ENCODE assay signal across 8 mouse cellular contexts in the genomic region with DNA sequence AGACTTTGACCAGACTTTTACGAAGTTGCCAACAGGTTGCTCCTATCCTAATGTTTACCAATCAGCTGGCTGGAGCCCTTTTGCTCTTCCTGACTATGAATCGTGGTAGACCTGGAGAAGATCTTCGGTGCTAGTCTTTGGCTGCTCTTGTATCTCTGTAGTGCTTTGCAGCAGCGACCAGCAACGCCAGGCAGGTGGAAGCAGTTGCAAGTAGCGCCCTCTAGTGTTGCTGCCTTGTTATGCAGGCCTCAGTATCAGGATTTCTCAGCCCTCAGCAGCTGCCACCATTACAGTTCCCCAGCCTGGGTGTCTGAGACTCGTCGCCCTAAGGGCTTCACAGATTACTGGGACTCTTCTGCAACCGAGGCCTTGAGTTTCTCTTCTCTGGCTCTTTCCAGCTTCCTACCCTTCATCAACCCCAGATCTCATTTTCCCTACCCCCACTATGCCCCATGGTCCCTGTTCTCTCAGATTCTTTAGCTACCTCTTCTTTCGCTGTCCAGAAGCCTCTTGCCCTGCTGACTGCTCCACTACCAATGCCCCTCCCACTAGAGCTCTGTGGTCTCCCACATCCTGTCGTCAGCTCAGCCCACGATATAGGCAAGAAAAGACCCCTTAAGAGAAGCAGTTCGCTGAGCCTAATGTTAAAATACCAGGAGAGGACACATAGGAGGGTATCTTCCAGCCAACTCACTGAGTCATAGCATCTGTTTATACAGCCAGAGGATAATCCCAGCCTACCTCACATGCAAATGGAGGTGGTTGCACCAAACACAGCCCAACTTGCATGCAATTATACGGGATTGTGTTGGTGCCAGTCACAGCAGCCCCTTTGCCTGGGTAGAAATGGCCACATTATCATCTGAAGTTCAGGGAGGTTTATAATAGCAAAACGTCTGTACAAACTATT.
DNase-seq lines count a peak whose midpoint lies in the region; ATAC-seq and TF ChIP-seq lines count a peak whose summit lies in the region.

No protein-coding gene starts in this region.

- no peaks in the 10 kb centered on the region for H3K36me3 ChIP-seq in embryonic facial prominence, embryonic 14.5 days (ENCODE audit: control insufficient read depth, insufficient read depth, low read length)
- no peaks in the 10 kb centered on the region for H3K36me3 ChIP-seq in thymus, adult 2 months (ENCODE audit: control insufficient read depth, insufficient read depth, low read length)

- H3K27ac ChIP-seq in embryonic facial prominence, embryonic 14.5 days (replicated peaks; ENCODE audit: low read depth, low read length), result no peak overlapping the region
- H3K27ac ChIP-seq in thymus, adult 2 months (ENCODE audit: control insufficient read depth, insufficient read depth, low read length), result no peak overlapping the region; the same call in 1 of the 2 replicates

- H3K27me3 ChIP-seq in embryonic facial prominence, embryonic 14.5 days (replicated peaks; ENCODE audit: control insufficient read depth, insufficient read depth, low read length), result no peaks in the 10 kb centered on the region
- no peaks in the 10 kb centered on the region for H3K27me3 ChIP-seq in thymus, adult 2 months (ENCODE audit: control insufficient read depth, insufficient read depth, low read length)

- no peaks in the 10 kb centered on the region for H3K4me1 ChIP-seq in embryonic facial prominence, embryonic 14.5 days (ENCODE audit: control insufficient read depth, insufficient read depth, low read length)
- H3K4me1 ChIP-seq in thymus, adult 2 months (replicated peaks; ENCODE audit: control insufficient read depth, insufficient read depth, low read length), result peaks cover 5% of the 10 kb centered on the region

- no peak; the same call in 1 of the 2 replicates for ATAC-seq in embryonic facial prominence, embryonic 14.5 days (ENCODE audit: low read depth)

- DNase-seq in heart, adult 18-20 months, result peak; percentile 8 to 40
- DNase-seq in heart, postnatal 25 days (ENCODE audit: low spot score), result no peak
- peak; percentile 52 for DNase-seq in 3T3-L1 (ENCODE audit: low read depth, low spot score)
- peak; percentile 58 for DNase-seq in adrenal gland, postnatal 14 days
- peak; percentile 41 for DNase-seq in embryonic facial prominence, embryonic 14.5 days (ENCODE audit: low spot score)
- DNase-seq in kidney, postnatal 14 days, result peak; percentile 65
- DNase-seq in lung, postnatal 10 days, result peak; percentile 55
- peak; percentile 48 for DNase-seq in thymus, adult 2 months

- H3K9me3 ChIP-seq in embryonic facial prominence, embryonic 14.5 days (ENCODE audit: control insufficient read depth, low read length), result no peaks in the 10 kb centered on the region

- H3K9ac ChIP-seq in embryonic facial prominence, embryonic 14.5 days (ENCODE audit: low read depth, low read length), result no peak overlapping the region

- H3K4me3 ChIP-seq in embryonic facial prominence, embryonic 14.5 days (ENCODE audit: low read depth, low read length), result no peak overlapping the region
- no peak overlapping the region for H3K4me3 ChIP-seq in thymus, adult 2 months (ENCODE audit: control insufficient read depth, insufficient read depth, low read length)

- peak; percentile 78; the same call in 1 of the 2 replicates for TF ChIP-seq CTCF in thymus, adult 2 months (IDR thresholded peaks at IDR 0.05; ENCODE audit: borderline replicate concordance, control insufficient read depth, extremely low read depth, insufficient read depth, low read length, poor library complexity)

- no peak for TF ChIP-seq POLR2A in thymus, adult 2 months (IDR thresholded peaks at IDR 0.05; ENCODE audit: control insufficient read depth, extremely low read depth, insufficient read depth, low read length, poor library complexity)

- intact Hi-C loops in heart, postnatal 25 days (cut with DNase I), result no loop called here

- H3K4me2 ChIP-seq in embryonic facial prominence, embryonic 14.5 days (ENCODE audit: low read depth, low read length), result no peak overlapping the region

- WGBS in embryonic facial prominence, embryonic 14.5 days, result 39% methylated on average over 15 of the region's 15 CpGs
- 19% methylated on average over 15 of the region's 15 CpGs for WGBS in thymus, adult 2 months
